Mouse (Mus musculus): ENCODE results near the gene Acvr1. TPM values are rescaled to one million over a fixed set of nuclear protein-coding genes. Genes with fewer than 3 reads are reported as not detected.
A peak's percentile ranks its signal among the peaks of the same experiment; 100 is the strongest.

Acvr1 gene
- polyA plus RNA-seq, 1 experiment from 2014 or later = 2.7 TPM

DNA sequence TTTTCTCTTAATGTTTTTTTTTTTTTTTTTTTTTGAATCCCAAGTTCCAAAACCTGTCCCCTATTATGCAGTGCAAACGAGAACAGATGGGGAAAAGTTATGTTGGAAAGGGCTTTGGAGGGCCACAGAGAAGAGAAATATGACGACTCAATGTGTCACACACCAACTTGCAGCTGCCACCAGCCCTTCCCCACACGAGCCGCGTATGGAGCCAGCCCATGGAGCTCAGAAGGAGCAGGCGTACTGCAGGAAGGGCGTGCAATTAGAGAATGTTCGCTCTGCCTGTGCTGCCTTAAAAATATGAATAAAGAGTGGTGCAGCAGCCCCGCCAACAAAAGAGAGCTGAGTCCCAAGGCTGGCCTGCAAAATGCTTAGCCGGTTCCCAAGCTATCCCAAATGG, 19.4 kb upstream of the Acvr1 start:
- no peaks in the 10 kb centered on the region for H3K4me1 ChIP-seq (ENCODE audit: insufficient read depth)
- no peak for ATAC-seq
- WGBS (ENCODE audit: insufficient replicate concordance) = 80% methylated on average over 10 of the region's 10 CpGs

DNA sequence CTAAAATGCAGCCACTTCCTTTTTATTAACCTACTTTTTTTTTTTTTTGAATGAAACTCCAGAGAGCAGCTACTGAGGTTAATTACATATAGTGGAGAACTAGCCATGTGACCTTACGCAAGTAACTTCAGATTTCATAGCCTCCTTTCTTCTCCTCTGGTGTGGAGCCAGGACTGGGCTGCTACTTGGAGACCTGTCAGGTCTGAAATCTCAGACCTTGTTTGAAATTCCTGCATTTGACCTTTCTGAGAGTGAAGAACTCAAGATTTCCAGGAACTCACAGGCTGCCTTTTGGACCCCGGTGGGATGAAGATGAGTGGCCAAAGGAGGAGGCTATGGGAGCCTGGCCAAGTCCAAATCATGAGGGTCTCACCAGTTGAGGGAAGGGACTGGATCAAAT, 7.2 kb upstream of the Acvr1 start:
- Histone ChIP-seq H3K4me2 (ENCODE audit: low read depth, low read length) (no peak overlapping the region), H3K9me3 (ENCODE audit: low read length) (no peaks in the 10 kb centered on the region), H3K4me1 (ENCODE audit: insufficient read depth) (no peaks in the 10 kb centered on the region), H3K27ac (ENCODE audit: low read depth) (no peak overlapping the region), H3K4me3 (ENCODE audit: low read depth, low read length) (no peak overlapping the region), H3K27me3 (ENCODE audit: insufficient read depth, low read length) (no peaks in the 10 kb centered on the region), H3K9ac (replicated peaks) (no peak overlapping the region), H3K36me3 (replicated peaks; ENCODE audit: insufficient read depth, low read length) (no peaks in the 10 kb centered on the region)
- TF ChIP-seq CTCF (IDR thresholded peaks at IDR 0.05; ENCODE audit: low read depth) = no peak
- no peak for TF ChIP-seq EP300 (IDR thresholded peaks at IDR 0.05; ENCODE audit: low read depth)
- DNase-seq (no peak), ATAC-seq (no peak)
- WGBS (ENCODE audit: insufficient replicate concordance) = 78% methylated on average over 2 of the region's 2 CpGs

More for the DNA sequence above, 19.4 kb upstream of the Acvr1 start:
- H3K9ac ChIP-seq (replicated peaks) = no peak overlapping the region
- TF ChIP-seq EP300 (IDR thresholded peaks at IDR 0.05; ENCODE audit: low read depth) (no peak), CTCF (IDR thresholded peaks at IDR 0.05; ENCODE audit: low read depth) (no peak)
- H3K4me3 ChIP-seq (ENCODE audit: low read depth, low read length) = no peak overlapping the region
- no peaks in the 10 kb centered on the region for H3K27me3 ChIP-seq (ENCODE audit: insufficient read depth, low read length)
- H3K36me3 ChIP-seq (replicated peaks; ENCODE audit: insufficient read depth, low read length) = no peaks in the 10 kb centered on the region
- no peaks in the 10 kb centered on the region for H3K9me3 ChIP-seq (ENCODE audit: low read length)
- H3K27ac ChIP-seq (ENCODE audit: low read depth) = no peak overlapping the region
- DNase-seq = no peak
- H3K4me2 ChIP-seq (ENCODE audit: low read depth, low read length) = no peak overlapping the region

DNA sequence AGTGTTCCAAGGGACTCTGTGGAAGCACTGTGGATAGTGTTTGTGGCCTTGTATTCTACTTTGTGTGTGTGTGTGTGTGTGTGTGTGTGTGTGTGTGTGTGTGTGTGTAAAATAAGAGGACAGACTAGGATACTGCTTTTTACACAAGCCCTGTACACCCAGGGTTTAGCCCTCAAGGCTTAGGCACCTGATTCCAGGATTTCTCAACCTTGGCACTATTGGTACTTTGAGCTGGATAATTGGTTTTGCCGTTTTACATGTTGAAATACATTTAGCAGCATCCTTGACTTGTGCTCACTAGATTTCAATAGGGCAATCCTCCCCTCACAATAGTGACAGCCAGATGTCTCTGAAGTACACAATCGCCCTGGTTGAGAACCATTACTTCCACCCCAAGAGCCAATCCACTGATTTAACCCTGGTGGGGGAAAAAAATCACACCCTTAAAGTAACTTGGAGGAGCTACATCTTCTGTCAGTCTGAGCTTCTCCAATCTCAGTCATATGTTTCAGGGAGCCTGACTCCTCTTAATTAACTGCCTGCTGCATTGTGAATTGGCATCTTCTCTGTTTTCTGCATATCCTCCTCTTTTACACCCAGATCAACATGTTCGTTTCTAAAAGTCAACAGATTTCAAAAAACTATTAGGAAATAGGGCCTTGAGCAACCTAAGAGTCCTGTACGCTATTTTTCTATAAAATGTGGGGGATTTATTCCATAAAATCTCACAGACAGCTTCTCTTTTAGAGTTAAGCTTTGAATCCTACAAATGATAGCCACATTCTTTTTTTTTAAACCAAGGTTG, 2.1 kb upstream of the Acvr1 start:
- peak overlapping the region; percentile 92 for H3K27ac ChIP-seq (ENCODE audit: low read depth)
- WGBS (ENCODE audit: insufficient replicate concordance) = 46% methylated on average over 4 of the region's 4 CpGs
- DNase-seq (no peak), ATAC-seq (0 out of 2 replicates have a peak, but pooled peaks have one; percentile 11)
- no peak overlapping the region for H3K4me2 ChIP-seq (ENCODE audit: low read depth, low read length)
- H3K4me3 ChIP-seq (ENCODE audit: low read depth, low read length) = no peak overlapping the region
- H3K4me1 ChIP-seq (ENCODE audit: insufficient read depth) = peaks cover 19% of the 10 kb centered on the region
- H3K36me3 ChIP-seq (replicated peaks; ENCODE audit: insufficient read depth, low read length) = no peaks in the 10 kb centered on the region
- no peaks in the 10 kb centered on the region for H3K9me3 ChIP-seq (ENCODE audit: low read length)
- no peak for TF ChIP-seq EP300 (IDR thresholded peaks at IDR 0.05; ENCODE audit: low read depth)
- TF ChIP-seq CTCF (IDR thresholded peaks at IDR 0.05; ENCODE audit: low read depth) = no peak
- H3K9ac ChIP-seq (replicated peaks) = no peak overlapping the region
- no peaks in the 10 kb centered on the region for H3K27me3 ChIP-seq (ENCODE audit: insufficient read depth, low read length)

DNA sequence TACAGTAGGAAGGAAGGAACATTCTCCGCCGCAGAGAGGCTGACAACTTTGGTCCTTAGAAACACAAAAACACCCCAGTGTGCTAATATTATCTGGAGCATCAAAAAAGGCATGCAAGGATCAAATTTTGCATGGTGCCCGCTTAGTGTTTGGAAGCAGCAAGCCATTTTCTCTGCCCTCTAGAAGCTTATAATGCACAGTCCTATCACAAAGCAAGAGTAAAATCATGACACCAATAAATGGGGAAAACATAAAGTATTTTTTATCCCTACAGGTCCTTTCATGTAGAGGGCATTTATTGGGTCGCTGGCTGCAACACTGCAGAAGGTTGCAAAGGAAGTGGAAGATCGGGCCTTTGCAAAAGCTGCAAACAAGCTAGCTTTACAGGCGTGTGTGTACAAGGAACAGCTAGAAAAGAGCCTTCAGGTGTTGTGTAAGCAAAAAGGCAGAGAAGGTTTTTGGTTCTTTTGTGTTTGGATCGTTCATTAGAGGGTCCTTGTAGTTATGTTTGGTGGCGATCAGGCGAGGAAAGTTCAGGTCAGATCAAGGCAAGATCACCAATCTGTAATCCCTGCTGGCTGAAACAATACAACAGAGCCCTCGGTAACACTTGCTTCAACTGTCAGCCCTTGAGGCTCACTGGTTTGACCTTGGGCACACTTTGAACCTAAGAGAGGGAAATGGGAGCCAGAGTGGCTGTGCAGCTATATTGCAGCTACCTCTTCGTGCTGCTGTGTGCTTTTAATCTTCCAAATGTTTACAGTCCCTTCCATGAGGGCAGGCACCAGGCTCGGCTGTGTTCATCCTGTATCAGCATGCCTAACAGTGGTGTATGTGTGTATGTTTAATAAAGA, 1.1 kb upstream of the Acvr1 start:
- Histone ChIP-seq H3K4me3 (ENCODE audit: low read depth, low read length) (peak overlapping the region; percentile 71), H3K9ac (replicated peaks) (no peak overlapping the region; the same call in none of the 2 replicates), H3K36me3 (replicated peaks; ENCODE audit: insufficient read depth, low read length) (no peaks in the 10 kb centered on the region), H3K27ac (ENCODE audit: low read depth) (peak overlapping the region; percentile 92), H3K4me1 (ENCODE audit: insufficient read depth) (peaks cover 23% of the 10 kb centered on the region), H3K27me3 (ENCODE audit: insufficient read depth, low read length) (no peaks in the 10 kb centered on the region), H3K4me2 (ENCODE audit: low read depth, low read length) (peak overlapping the region; percentile 78), H3K9me3 (ENCODE audit: low read length) (no peaks in the 10 kb centered on the region)
- no peak for TF ChIP-seq CTCF (IDR thresholded peaks at IDR 0.05; ENCODE audit: low read depth)
- TF ChIP-seq EP300 (IDR thresholded peaks at IDR 0.05; ENCODE audit: low read depth) = no peak
- WGBS (ENCODE audit: insufficient replicate concordance) = 16% methylated on average over 12 of the region's 12 CpGs
- ATAC-seq (no peak), DNase-seq (no peak)

DNA sequence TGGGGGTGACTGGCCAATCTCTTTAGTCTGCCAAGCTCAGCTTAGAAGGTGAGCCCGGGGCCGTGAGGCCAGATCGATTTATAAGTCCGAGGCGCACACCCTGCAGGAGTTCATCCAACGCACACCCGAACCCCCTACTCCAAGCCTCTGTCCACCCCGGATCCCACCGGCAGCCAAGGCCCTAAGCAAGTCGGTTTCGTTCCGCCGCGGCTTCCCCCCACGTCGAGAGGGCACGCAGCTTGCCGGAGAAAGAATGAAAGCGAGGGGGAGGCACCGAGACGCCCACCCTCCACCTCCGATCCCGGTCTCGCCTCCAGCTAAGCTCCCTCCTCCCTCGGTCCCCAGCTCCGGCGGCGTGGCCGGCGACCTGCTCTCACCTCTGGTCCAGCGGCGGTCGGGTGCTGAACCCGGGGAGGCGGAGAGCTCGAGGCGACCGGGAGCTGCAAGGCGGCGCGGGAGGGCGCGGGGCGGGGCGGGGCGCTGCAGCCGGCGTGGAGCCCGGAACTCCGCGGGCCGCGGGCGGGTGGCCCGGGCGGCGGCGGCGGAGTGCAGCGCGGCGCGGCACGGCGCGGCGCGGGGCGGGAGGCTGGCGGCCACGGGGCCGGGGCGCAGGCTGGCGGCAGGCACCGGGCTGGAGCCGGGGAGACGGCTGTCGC, 419 bp downstream of the Acvr1 start:
- Histone ChIP-seq H3K4me3 (ENCODE audit: low read depth, low read length) (peak overlapping the region; percentile 71), H3K27me3 (ENCODE audit: insufficient read depth, low read length) (no peaks in the 10 kb centered on the region), H3K4me1 (ENCODE audit: insufficient read depth) (peaks cover 25% of the 10 kb centered on the region), H3K9ac (replicated peaks) (peak overlapping the region; percentile 72), H3K9me3 (ENCODE audit: low read length) (no peaks in the 10 kb centered on the region), H3K36me3 (replicated peaks; ENCODE audit: insufficient read depth, low read length) (no peaks in the 10 kb centered on the region), H3K27ac (ENCODE audit: low read depth) (peak overlapping the region; percentile 92), H3K4me2 (ENCODE audit: low read depth, low read length) (peak overlapping the region; percentile 78)
- DNase-seq (peak; percentile 67), ATAC-seq (peak; percentile 57)
- TF ChIP-seq CTCF (IDR thresholded peaks at IDR 0.05; ENCODE audit: low read depth) = no peak
- no peak for TF ChIP-seq EP300 (IDR thresholded peaks at IDR 0.05; ENCODE audit: low read depth)
- WGBS (ENCODE audit: insufficient replicate concordance) = under 1% methylated on average over 39 of the region's 78 CpGs

DNA sequence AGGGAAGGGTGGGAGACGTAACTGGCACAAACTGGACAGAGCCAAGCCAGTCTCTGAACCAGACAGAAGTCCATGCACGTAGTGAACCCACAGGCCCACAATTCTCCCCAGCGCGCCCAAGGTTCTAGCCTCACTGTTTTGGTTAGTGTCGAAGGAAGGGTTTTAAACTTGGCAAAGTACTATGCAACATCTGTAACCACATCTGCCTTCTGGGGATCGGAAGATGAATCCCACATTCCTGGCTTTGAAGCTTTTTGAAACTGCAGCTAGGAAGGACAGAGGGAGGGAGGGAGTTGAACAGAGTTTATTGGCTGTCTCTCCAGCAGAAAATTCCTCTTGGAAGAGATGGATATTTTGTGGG, 928 bp downstream of the Acvr1 start:
- peak overlapping the region; percentile 78 for H3K4me2 ChIP-seq (ENCODE audit: low read depth, low read length)
- no peaks in the 10 kb centered on the region for H3K27me3 ChIP-seq (ENCODE audit: insufficient read depth, low read length)
- no peaks in the 10 kb centered on the region for H3K9me3 ChIP-seq (ENCODE audit: low read length)
- H3K9ac ChIP-seq (replicated peaks) = peak overlapping the region; percentile 72
- H3K4me3 ChIP-seq (ENCODE audit: low read depth, low read length) = peak overlapping the region; percentile 71
- H3K4me1 ChIP-seq (ENCODE audit: insufficient read depth) = peaks cover 25% of the 10 kb centered on the region
- no peaks in the 10 kb centered on the region for H3K36me3 ChIP-seq (replicated peaks; ENCODE audit: insufficient read depth, low read length)
- H3K27ac ChIP-seq (ENCODE audit: low read depth) = peak overlapping the region; percentile 92
- no peak for TF ChIP-seq CTCF (IDR thresholded peaks at IDR 0.05; ENCODE audit: low read depth)
- no peak for TF ChIP-seq EP300 (IDR thresholded peaks at IDR 0.05; ENCODE audit: low read depth)
- WGBS (ENCODE audit: insufficient replicate concordance) = 30% methylated on average over 6 of the region's 6 CpGs
- ATAC-seq (no peak), DNase-seq (no peak)

Data from liver, postnatal 0 days (tissue).